Comparison of ENCODE assay signal across 7 mouse cellular contexts in the genomic region with DNA sequence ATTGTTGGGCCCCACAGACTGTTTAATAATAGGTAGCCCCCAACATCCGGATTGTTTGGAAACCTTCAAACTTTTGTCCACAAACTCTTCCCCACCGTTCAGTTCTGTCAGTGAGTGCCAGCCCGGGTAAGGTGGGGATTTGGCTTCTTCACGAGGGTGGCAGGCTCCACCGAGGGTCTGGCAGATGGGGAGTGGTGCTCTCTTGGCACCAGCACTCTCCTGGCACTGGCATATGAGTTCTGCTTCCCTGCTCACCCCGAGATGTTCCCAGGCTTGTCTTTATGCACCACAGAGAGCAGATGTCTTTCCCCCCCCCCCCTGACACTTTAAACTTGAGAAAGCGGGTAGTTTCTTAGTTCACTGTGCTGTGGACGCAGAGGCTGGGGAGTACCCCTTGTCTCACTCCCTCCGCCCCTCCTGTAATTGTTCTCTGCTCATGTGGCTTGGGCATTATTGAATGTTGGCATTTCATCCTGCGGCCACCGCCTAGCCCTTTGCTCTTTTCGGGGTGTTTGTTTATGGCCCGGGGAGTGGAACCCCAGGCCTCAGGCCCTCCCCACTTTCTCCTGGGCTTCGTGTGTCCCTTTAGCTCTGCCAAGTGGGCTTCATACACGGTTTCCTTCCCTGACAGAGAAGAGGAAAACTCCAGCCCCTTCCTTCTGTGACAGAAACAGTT. TPM values are rescaled to one million over a fixed set of nuclear protein-coding genes. Genes with fewer than 3 reads are reported as not detected.
DNase-seq lines count a peak whose midpoint lies in the region; ATAC-seq and TF ChIP-seq lines count a peak whose summit lies in the region.

No protein-coding gene starts in this region.

- H3K27me3 ChIP-seq in spleen, adult 2 months (ENCODE audit: control insufficient read depth, insufficient read depth, low read length) = no peaks in the 10 kb centered on the region
- H3K27me3 ChIP-seq in forebrain, embryonic 11.5 days (ENCODE audit: control insufficient read depth, insufficient read depth, low read length) = no peaks in the 10 kb centered on the region
- no peaks in the 10 kb centered on the region for H3K27me3 ChIP-seq in liver, embryonic 11.5 days (replicated peaks; ENCODE audit: control insufficient read depth, insufficient read depth, low read length)
- no peaks in the 10 kb centered on the region for H3K27me3 ChIP-seq in stomach, embryonic 14.5 days (ENCODE audit: control insufficient read depth, insufficient read depth, low read length)

- TF ChIP-seq POLR2A in spleen, adult 2 months (IDR thresholded peaks at IDR 0.05; ENCODE audit: low read depth, low read length) = no peak

- WGBS in spleen, adult 2 months = 35% methylated on average over 15 of the region's 15 CpGs
- WGBS in forebrain, embryonic 11.5 days = 11% methylated on average over 15 of the region's 15 CpGs
- 34% methylated on average over 15 of the region's 15 CpGs for WGBS in liver, embryonic 11.5 days
- WGBS in stomach, embryonic 14.5 days = 10% methylated on average over 15 of the region's 15 CpGs

- no peak for ATAC-seq in forebrain, embryonic 11.5 days (replicated peaks; ENCODE audit: low FRiP score)
- ATAC-seq in liver, embryonic 11.5 days (replicated peaks; ENCODE audit: low FRiP score) = no peak
- no peak for ATAC-seq in stomach, embryonic 14.5 days (ENCODE audit: insufficient number of reproducible peaks, insufficient read depth, low FRiP score, low read depth)
- ATAC-seq in granulocyte monocyte progenitor cell, adult 5-6 weeks (replicated peaks; ENCODE audit: poor library complexity, severe bottlenecking) = no peak

- H3K4me1 ChIP-seq in spleen, adult 2 months (ENCODE audit: control insufficient read depth, insufficient read depth, insufficient read length) = peaks cover 28% of the 10 kb centered on the region
- peaks cover 30% of the 10 kb centered on the region for H3K4me1 ChIP-seq in forebrain, embryonic 11.5 days (replicated peaks; ENCODE audit: control insufficient read depth, insufficient read depth, low read length)
- H3K4me1 ChIP-seq in liver, embryonic 11.5 days (replicated peaks; ENCODE audit: control insufficient read depth, insufficient read depth, low read length) = peaks cover 41% of the 10 kb centered on the region
- peaks cover 52% of the 10 kb centered on the region for H3K4me1 ChIP-seq in stomach, embryonic 14.5 days (ENCODE audit: control insufficient read depth, insufficient read depth, low read length)

- intact Hi-C loops in left cerebral cortex, postnatal 36 days (cut with DNase I) = loop anchor here (2.0 kb wide), 1 partner anchor 16 kb away; no protein-coding TSS in a partner anchor

- peak overlapping the region; percentile 97 for H3K4me2 ChIP-seq in forebrain, embryonic 11.5 days (ENCODE audit: low read depth, low read length, severe bottlenecking)
- peak overlapping the region; percentile 93 for H3K4me2 ChIP-seq in liver, embryonic 11.5 days
- H3K4me2 ChIP-seq in stomach, embryonic 14.5 days (replicated peaks; ENCODE audit: low read depth, low read length) = peak overlapping the region; percentile 96

- H3K9me3 ChIP-seq in forebrain, embryonic 11.5 days (ENCODE audit: control insufficient read depth, low read length) = no peaks in the 10 kb centered on the region
- H3K9me3 ChIP-seq in liver, embryonic 11.5 days (ENCODE audit: control insufficient read depth, low read length) = no peaks in the 10 kb centered on the region
- no peaks in the 10 kb centered on the region for H3K9me3 ChIP-seq in stomach, embryonic 14.5 days (ENCODE audit: control insufficient read depth, low read depth, low read length)

- H3K27ac ChIP-seq in spleen, adult 2 months (ENCODE audit: insufficient read depth, low read length) = peak overlapping the region; percentile 39; the same call in 1 of the 2 replicates
- peak overlapping the region; percentile 57; the same call in 1 of the 2 replicates for H3K27ac ChIP-seq in forebrain, embryonic 11.5 days (ENCODE audit: low read depth, low read length)
- H3K27ac ChIP-seq in liver, embryonic 11.5 days (ENCODE audit: low read depth, low read length) = peak overlapping the region; percentile 54; the same call in 1 of the 2 replicates
- peak overlapping the region; percentile 69; the same call in 1 of the 2 replicates for H3K27ac ChIP-seq in stomach, embryonic 14.5 days (ENCODE audit: low read length)

- peak overlapping the region; percentile 92; the same call in 1 of the 2 replicates for H3K4me3 ChIP-seq in spleen, adult 2 months (ENCODE audit: extremely low read depth, insufficient read depth, insufficient read length)
- H3K4me3 ChIP-seq in forebrain, embryonic 11.5 days (ENCODE audit: low read depth, low read length) = peak overlapping the region; percentile 100
- peak overlapping the region; percentile 98 for H3K4me3 ChIP-seq in liver, embryonic 11.5 days (ENCODE audit: low read depth, low read length)
- peak overlapping the region; percentile 85 for H3K4me3 ChIP-seq in stomach, embryonic 14.5 days (ENCODE audit: low read depth, low read length)

- DNase-seq in spleen, adult 2 months (ENCODE audit: low read depth in 1 of 2, low spot score in 2 of 2) = no peak
- DNase-seq in spleen, adult 18-20 months = no peak
- no peak for DNase-seq in forebrain, embryonic 11.5 days (ENCODE audit: low spot score)
- no peak for DNase-seq in liver, embryonic 11.5 days (ENCODE audit: low spot score)
- no peak for DNase-seq in left cerebral cortex, postnatal 36 days (ENCODE audit: low spot score in 2 of 2)

- H3K9ac ChIP-seq in forebrain, embryonic 11.5 days (ENCODE audit: low read length) = peak overlapping the region; percentile 100
- H3K9ac ChIP-seq in liver, embryonic 11.5 days (ENCODE audit: low read depth, low read length) = peak overlapping the region; percentile 97
- peak overlapping the region; percentile 98 for H3K9ac ChIP-seq in stomach, embryonic 14.5 days (replicated peaks; ENCODE audit: low read depth, low read length)

- TF ChIP-seq CTCF in spleen, adult 2 months (IDR thresholded peaks at IDR 0.05; ENCODE audit: extremely low read depth, insufficient read depth, insufficient read length, insufficient replicate concordance) = no peak

- no peaks in the 10 kb centered on the region; the same call in 1 of the 2 replicates for H3K36me3 ChIP-seq in spleen, adult 2 months (ENCODE audit: control insufficient read depth, insufficient read depth, low read length)
- no peaks in the 10 kb centered on the region for H3K36me3 ChIP-seq in forebrain, embryonic 11.5 days (ENCODE audit: control insufficient read depth, insufficient read depth, low read length)
- peaks cover 3% of the 10 kb centered on the region; the same call in 1 of the 2 replicates for H3K36me3 ChIP-seq in liver, embryonic 11.5 days (ENCODE audit: control insufficient read depth, insufficient read depth, low read length)
- H3K36me3 ChIP-seq in stomach, embryonic 14.5 days (ENCODE audit: control insufficient read depth, insufficient read depth, low read length) = peaks cover 8% of the 10 kb centered on the region; the same call in 1 of the 2 replicates

RNA-seq across cellular contexts. Expression of gene A3galt2, which starts 26.0 kb away (rescaled TPM):
- polyA plus RNA-seq in spleen, adult 2 months (2012; rRNA removed) = 0.41 TPM in 2 replicates
- 0.56 TPM in 2 replicates for polyA plus RNA-seq in forebrain, embryonic 11.5 days (2014; fragmentation: Nextera tagmentation; extraction: Ambion mirVana)
- polyA plus RNA-seq in liver, embryonic 11.5 days (2014; fragmentation: Nextera tagmentation; extraction: Ambion mirVana) = 0.14 TPM in 1 of 2 replicates, not detected in the other
- polyA plus RNA-seq in stomach, embryonic 14.5 days (2014; fragmentation: Nextera tagmentation; extraction: Ambion mirVana) = 0.20 and 0.27 TPM in 2 replicates
- not detected in 2 replicates for total RNA-seq in granulocyte monocyte progenitor cell, adult 5-6 weeks (2014; fragmentation: Nextera tagmentation)
- total RNA-seq in granulocyte monocyte progenitor cell, adult 5-6 weeks (2017) = 0.04 TPM in 1 of 2 replicates, not detected in the other
- total RNA-seq in left cerebral cortex, postnatal 36 days (2021) = under 1 TPM; 0.10 to 0.41 TPM
